Mouse (Mus musculus) megakaryocyte progenitor cell, adult 5-6 weeks (primary cell): ENCODE results near the gene Dnajb12. TPM values are rescaled to one million over a fixed set of nuclear protein-coding genes. Genes with fewer than 3 reads are reported as not detected.

Source experiments
- ATAC-seq: replicated peaks from 2 replicates; pipeline ENCODE4 v1.8.0; 2016; ENCODE audit warnings: mild to moderate bottlenecking, moderate TSS enrichment, inconsistent platforms; ENCODE audit not compliant: poor library complexity
- total RNA-seq, 2 experiments: library from RNA; stranded (forward) in 1 of 2; stranded (reverse) in 1 of 2; fragments of 157-497, 149-512 nt in 1 of 2; fragments of 200-1000 nt in 1 of 2; gene quantifications; 2 replicates each; pipeline versions ENCODE4 v1.2.3 to v1.2.4; 2015 to 2017

Gene Dnajb12
- total RNA-seq (2015): 21.1 and 23.3 TPM in 2 replicates
- 19.3 and 20.2 TPM in 2 replicates for total RNA-seq (2017)

GRCm38 (mm10) chr10:59879255-59880028 is at the start of gene Dnajb12:
TSS of gene Dnajb12 (plus strand) at chr10:59879556.
- ATAC-seq: peak; percentile 81

GRCm38 (mm10) chr10:59829886-59830285 is 49.5 kb upstream of the Dnajb12 start:
- ATAC-seq: no peak

GRCm38 (mm10) chr10:59831950-59832349 is 47.4 kb upstream of the Dnajb12 start:
- peak; percentile 52 for ATAC-seq

- no peak for ATAC-seq
These were observed 43.8 kb upstream of the Dnajb12 start for GRCm38 (mm10) chr10:59835301-59836155.

GRCm38 (mm10) chr10:59837490-59837889 is 41.9 kb upstream of the Dnajb12 start:
- ATAC-seq: no peak

GRCm38 (mm10) chr10:59841434-59841833 is 37.9 kb upstream of the Dnajb12 start:
- ATAC-seq: no peak

- ATAC-seq: no peak
These were observed 36.2 kb upstream of the Dnajb12 start for GRCm38 (mm10) chr10:59843125-59843524.

GRCm38 (mm10) chr10:59844686-59845085 is 34.7 kb upstream of the Dnajb12 start:
- no peak for ATAC-seq

- ATAC-seq: 0 out of 2 replicates have a peak, but pooled peaks have one; percentile 37
These were observed 32.9 kb upstream of the Dnajb12 start for GRCm38 (mm10) chr10:59846416-59846815.

GRCm38 (mm10) chr10:59848079-59848877 is 31.1 kb upstream of the Dnajb12 start:
- peak; percentile 57 for ATAC-seq

- ATAC-seq: no peak
These were observed 30.4 kb upstream of the Dnajb12 start for GRCm38 (mm10) chr10:59848953-59849352.

GRCm38 (mm10) chr10:59849371-59849770 is 30.0 kb upstream of the Dnajb12 start:
- ATAC-seq: no peak

GRCm38 (mm10) chr10:59857157-59857556 is 22.2 kb upstream of the Dnajb12 start:
- no peak for ATAC-seq

GRCm38 (mm10) chr10:59860684-59861083 is 18.7 kb upstream of the Dnajb12 start:
- ATAC-seq: no peak

GRCm38 (mm10) chr10:59861201-59861600 is 18.2 kb upstream of the Dnajb12 start:
- ATAC-seq: no peak

- ATAC-seq: no peak
These were observed 16.4 kb upstream of the Dnajb12 start for GRCm38 (mm10) chr10:59862816-59863440.

GRCm38 (mm10) chr10:59863620-59864019 is 15.7 kb upstream of the Dnajb12 start:
- ATAC-seq: no peak

- no peak for ATAC-seq
These were observed 15.0 kb upstream of the Dnajb12 start for GRCm38 (mm10) chr10:59864232-59864875.

GRCm38 (mm10) chr10:59864884-59865726 is 14.3 kb upstream of the Dnajb12 start:
- peak; percentile 98 for ATAC-seq
